Mouse (Mus musculus): ENCODE data around the gene Calml3.

DNA sequence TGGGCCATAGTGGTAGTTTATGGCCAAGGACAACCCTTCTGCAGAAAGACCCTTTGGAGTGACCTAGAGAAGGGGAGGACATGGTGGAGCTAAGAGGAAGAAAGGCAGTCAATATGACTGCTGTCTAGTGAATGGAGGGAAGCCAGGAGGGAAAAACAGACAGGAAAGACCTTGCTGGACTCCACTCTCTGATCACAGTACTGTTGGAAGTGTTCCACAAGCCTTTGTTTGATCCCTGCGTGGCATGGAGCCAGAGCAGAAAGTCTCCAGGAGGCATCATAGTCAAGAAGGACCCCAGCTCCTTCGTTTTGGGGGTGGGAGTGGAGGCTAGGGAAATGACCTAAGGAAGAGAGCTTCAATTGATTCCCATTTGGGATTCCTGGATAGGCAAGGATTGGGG lies 1.0 kb upstream of the Calml3 start:
- TF ChIP-seq CTCF (IDR thresholded peaks at IDR 0.05; ENCODE audit: borderline replicate concordance, insufficient read depth, low read length) (no peak), POLR2A (IDR thresholded peaks at IDR 0.05; ENCODE audit: low read depth, low read length) (no peak)

Data from embryonic fibroblast, embryonic 13.5 days (primary cell).